Mouse (Mus musculus) G1E (cell line): ENCODE results near the gene Drd5.

Experiments used
- CTCF ChIP-seq: IDR thresholded peaks from 2 replicates; pipeline ENCODE4 v1.5.1; 2012; ENCODE audit warnings: low read depth, low read length, inconsistent platforms, mixed read lengths
- GATA1 ChIP-seq: IDR thresholded peaks from 2 replicates; pipeline ENCODE4 v1.6.1; 2012; ENCODE audit warnings: borderline replicate concordance, low read length, inconsistent platforms, mixed read lengths
- GATA2 ChIP-seq: IDR thresholded peaks from 2 replicates; pipeline ENCODE4 v1.6.1; 2012; ENCODE audit warnings: low read depth, low read length, inconsistent platforms, borderline replicate concordance
- POLR2AphosphoS5 ChIP-seq: IDR thresholded peaks from 2 replicates; pipeline ENCODE4 v1.6.1; 2012; ENCODE audit warnings: low read depth, low read length, inconsistent platforms; ENCODE audit not compliant: insufficient replicate concordance
- TAL1 ChIP-seq: conservative IDR thresholded peaks from 2 replicates; pipeline ENCODE4 v1.6.1; 2012; ENCODE audit warnings: low read depth, low read length, inconsistent platforms, mixed read lengths

DNA sequence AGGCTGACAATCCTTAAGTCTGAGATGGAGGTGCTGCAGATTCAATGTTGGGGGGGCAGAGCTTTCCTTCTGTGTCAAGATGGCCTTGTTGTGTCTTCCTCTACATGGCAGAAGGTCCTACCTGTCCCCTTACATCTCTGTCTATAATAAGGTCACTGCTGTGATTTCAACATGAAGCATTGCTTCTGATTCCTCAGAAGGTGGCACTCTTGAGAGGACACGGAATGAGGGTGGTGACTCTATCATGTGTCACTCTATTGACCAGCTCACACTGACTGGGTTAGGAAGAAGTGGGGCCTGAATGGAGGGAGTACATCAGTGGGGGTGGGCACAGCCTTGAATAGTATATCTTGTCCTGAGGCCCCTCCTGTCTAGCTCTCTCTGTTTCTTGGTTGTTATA, 15.4 kb downstream of the Drd5 start:
- no peak for TF ChIP-seq CTCF
- TF ChIP-seq TAL1 = no peak
- no peak for TF ChIP-seq GATA1
- no peak for TF ChIP-seq POLR2AphosphoS5
- no peak for TF ChIP-seq GATA2
